ENCODE assay signal across 20 mouse cellular contexts in genomic region chr1:36625442-36625841, GRCm38 (mm10). TPM values are rescaled to one million over a fixed set of nuclear protein-coding genes. Genes with fewer than 3 reads are reported as not detected.
"Had no signal": no experiment of that assay in that cellular context is flagged by ENCODE, and none has a peak within 500 bp of the region (broad histone marks: within the 10 kb centered on the region; RNA-seq: fewer than 3 reads in every experiment).

No protein-coding gene starts in this region.

- H3K9me3 ChIP-seq: limb, embryonic 15.5 days; midbrain, embryonic 12.5 days; midbrain, embryonic 15.5 days; neural tube, embryonic 12.5 days; neural tube, embryonic 15.5 days had no signal

- H3K4me2 ChIP-seq: limb, embryonic 12.5 days; limb, embryonic 15.5 days; liver, embryonic 11.5 days; midbrain, embryonic 12.5 days; midbrain, embryonic 15.5 days; neural tube, embryonic 12.5 days; neural tube, embryonic 15.5 days had no signal

- DNase-seq: kidney, adult 8-10 months; kidney, postnatal 4 days; left cerebral cortex, postnatal 4 days; liver, postnatal 0 days; lung, postnatal 14 days; right cerebral cortex, adult 18-20 months; right cerebral cortex, postnatal 14 days; right cerebral cortex, postnatal 4 days; thymus, postnatal 25 days had no signal

- H3K9ac ChIP-seq: limb, embryonic 12.5 days; limb, embryonic 15.5 days; liver, embryonic 14.5 days; liver, postnatal 0 days; midbrain, embryonic 12.5 days; midbrain, embryonic 15.5 days; neural tube, embryonic 12.5 days; neural tube, embryonic 15.5 days had no signal

- H3K4me1 ChIP-seq: midbrain, embryonic 12.5 days; midbrain, embryonic 15.5 days had no signal

- H3K36me3 ChIP-seq: limb, embryonic 12.5 days; limb, embryonic 15.5 days; midbrain, embryonic 12.5 days; midbrain, embryonic 15.5 days; neural tube, embryonic 12.5 days; neural tube, embryonic 15.5 days had no signal

- H3K4me3 ChIP-seq: limb, embryonic 12.5 days; limb, embryonic 15.5 days; midbrain, embryonic 12.5 days; midbrain, embryonic 15.5 days; neural tube, embryonic 12.5 days; neural tube, embryonic 15.5 days had no signal

- H3K27me3 ChIP-seq: limb, embryonic 12.5 days; limb, embryonic 15.5 days; midbrain, embryonic 12.5 days; midbrain, embryonic 15.5 days; neural tube, embryonic 12.5 days; neural tube, embryonic 15.5 days had no signal

- ATAC-seq: intestine, postnatal 0 days; liver, postnatal 0 days; midbrain, embryonic 15.5 days had no signal

- H3K27ac ChIP-seq: limb, embryonic 12.5 days; limb, embryonic 15.5 days; liver, embryonic 14.5 days; macrophage; midbrain, embryonic 12.5 days; midbrain, embryonic 15.5 days; neural tube, embryonic 12.5 days; neural tube, embryonic 15.5 days; stomach, postnatal 0 days had no signal

RNA-seq across cellular contexts. Expression of gene Fam178b, which starts 57.5 kb away (rescaled TPM):
- polyA plus RNA-seq: macrophage; midbrain, embryonic 12.5 days; midbrain, embryonic 15.5 days had no signal
